Mouse (Mus musculus) embryonic facial prominence, embryonic 11.5 days (tissue): ENCODE results near the gene Hoxc13. TPM values are rescaled to one million over a fixed set of nuclear protein-coding genes. Genes with fewer than 3 reads are reported as not detected.

Experiments
- ATAC-seq: fragments of 200-750 bp; cut with Nextera tagmentation; replicated peaks from 2 replicates; pipeline ENCODE4 v1.8.0; 2017; ENCODE audit warnings: low read depth; ENCODE audit not compliant: insufficient number of reproducible peaks, low FRiP score, low TSS enrichment
- DNase-seq: peaks from one replicate; pipeline ENCODE4 v3.0.0-alpha.2; 2015; ENCODE audit warnings: low spot score
- H3K27ac ChIP-seq: fragments of 300-500 bp; sonication (generic); replicated peaks from 2 replicates; pipeline ENCODE4 v1.5.1; 2014; ENCODE audit warnings: mild to moderate bottlenecking, low read depth, low read length, control low read depth
- H3K27me3 ChIP-seq: fragments of 300-500 bp; sonication (generic); 2 replicates; pipeline ENCODE4 v1.6.1; 2014; ENCODE audit warnings: mild to moderate bottlenecking, low read length, moderate library complexity, mixed read lengths; ENCODE audit not compliant: control insufficient read depth, insufficient read depth
- H3K36me3 ChIP-seq: fragments of 300-500 bp; sonication (generic); replicated peaks from 2 replicates; pipeline ENCODE4 v1.6.1; 2014; ENCODE audit warnings: low read depth, mild to moderate bottlenecking, low read length, moderate library complexity, mixed read lengths; ENCODE audit not compliant: control insufficient read depth, insufficient read depth
- H3K4me1 ChIP-seq: fragments of 300-500 bp; sonication (generic); 2 replicates; pipeline ENCODE4 v1.6.1; 2014; ENCODE audit warnings: low read length, mixed read lengths; ENCODE audit not compliant: control insufficient read depth, insufficient read depth
- H3K4me2 ChIP-seq: fragments of 300-500 bp; sonication (generic); 2 replicates; pipeline ENCODE4 v1.6.1; 2014; ENCODE audit warnings: low read depth, mild to moderate bottlenecking, control low read depth, low read length, moderate library complexity
- H3K4me3 ChIP-seq: fragments of 300-500 bp; sonication (generic); 2 replicates; pipeline ENCODE4 v1.5.1; 2014; ENCODE audit warnings: low read depth, low read length, control low read depth
- H3K9ac ChIP-seq: fragments of 300-500 bp; sonication (generic); replicated peaks from 2 replicates; pipeline ENCODE4 v1.6.1; 2014; ENCODE audit warnings: mild to moderate bottlenecking, control low read depth, low read length
- H3K9me3 ChIP-seq: fragments of 300-500 bp; sonication (generic); replicated peaks from 2 replicates; pipeline ENCODE4 v1.6.1; 2016; ENCODE audit warnings: mild to moderate bottlenecking, low read length, inconsistent platforms, mixed read lengths; ENCODE audit not compliant: control insufficient read depth
- WGBS: fragments of 180-500 bp; shearing (Covaris S2); extraction: QIAGEN DNeasy Blood & Tissue Kit; methylation state at CpG from one replicate; pipeline ENCODE4 v1.1.7; 2014; 5-methylcytosine and 5-hydroxymethylcytosine counted together
- polyA plus RNA-seq: library from polyadenylated mRNA; unstranded; fragments of >200 nt; fragmentation: Nextera tagmentation; extraction: Ambion mirVana; gene quantifications from 2 replicates; pipeline ENCODE4 v1.2.1, GENCODE M21; 2014

Gene Hoxc13
- polyA plus RNA-seq, 1 experiment from 2014 or later = 0.17 TPM

GRCm38 (mm10) chr15:102955007-102955382, 34.1 kb downstream of the Hoxc13 start:
- Histone ChIP-seq H3K36me3 (no peaks in the 10 kb centered on the region), H3K9me3 (no peaks in the 10 kb centered on the region), H3K27ac (no peak overlapping the region), H3K4me3 (no peak overlapping the region), H3K4me1 (no peaks in the 10 kb centered on the region), H3K9ac (no peak overlapping the region), H3K27me3 (peaks cover 92% of the 10 kb centered on the region), H3K4me2 (no peak overlapping the region)
- no peak for ATAC-seq
- under 1% methylated on average over 28 of the region's 28 CpGs for WGBS
- DNase-seq = no peak

GRCm38 (mm10) chr15:102955833-102956640, 35.1 kb downstream of the Hoxc13 start:
- under 1% methylated on average over 40 of the region's 40 CpGs for WGBS
- Histone ChIP-seq H3K27me3 (peaks cover 92% of the 10 kb centered on the region), H3K9ac (no peak overlapping the region), H3K36me3 (no peaks in the 10 kb centered on the region), H3K4me3 (no peak overlapping the region), H3K4me1 (no peaks in the 10 kb centered on the region), H3K27ac (no peak overlapping the region), H3K4me2 (no peak overlapping the region), H3K9me3 (no peaks in the 10 kb centered on the region)
- DNase-seq (no peak), ATAC-seq (no peak)

GRCm38 (mm10) chr15:102956906-102957305, 36.0 kb downstream of the Hoxc13 start:
- H3K9ac ChIP-seq = no peak overlapping the region
- H3K4me1 ChIP-seq = no peaks in the 10 kb centered on the region
- peaks cover 90% of the 10 kb centered on the region for H3K27me3 ChIP-seq
- no peak for ATAC-seq
- 1% methylated on average over 12 of the region's 12 CpGs for WGBS
- no peak overlapping the region for H3K4me3 ChIP-seq
- no peaks in the 10 kb centered on the region for H3K36me3 ChIP-seq
- no peak for DNase-seq
- H3K4me2 ChIP-seq = no peak overlapping the region
- no peak overlapping the region for H3K27ac ChIP-seq
- no peaks in the 10 kb centered on the region for H3K9me3 ChIP-seq

- no peak overlapping the region for H3K9ac ChIP-seq
- DNase-seq (no peak), ATAC-seq (no peak)
- no peaks in the 10 kb centered on the region for H3K4me1 ChIP-seq
- H3K4me3 ChIP-seq = no peak overlapping the region
- WGBS = under 1% methylated on average over 13 of the region's 13 CpGs
- H3K27me3 ChIP-seq = peaks cover 86% of the 10 kb centered on the region
- H3K36me3 ChIP-seq = no peaks in the 10 kb centered on the region
- H3K4me2 ChIP-seq = no peak overlapping the region
- no peak overlapping the region for H3K27ac ChIP-seq
- H3K9me3 ChIP-seq = no peaks in the 10 kb centered on the region
Measured at GRCm38 (mm10) chr15:102959663-102960191, 38.8 kb downstream of the Hoxc13 start.

GRCm38 (mm10) chr15:102961728-102962127, 40.8 kb downstream of the Hoxc13 start:
- H3K4me1 ChIP-seq = no peaks in the 10 kb centered on the region
- H3K27ac ChIP-seq = no peak overlapping the region
- no peaks in the 10 kb centered on the region for H3K36me3 ChIP-seq
- ATAC-seq (no peak), DNase-seq (no peak)
- 1% methylated on average over 6 of the region's 6 CpGs for WGBS
- no peak overlapping the region for H3K9ac ChIP-seq
- H3K9me3 ChIP-seq = no peaks in the 10 kb centered on the region
- H3K4me2 ChIP-seq = no peak overlapping the region
- H3K27me3 ChIP-seq = peaks cover 87% of the 10 kb centered on the region
- no peak overlapping the region for H3K4me3 ChIP-seq

GRCm38 (mm10) chr15:102962492-102962891, 41.6 kb downstream of the Hoxc13 start:
- H3K4me2 ChIP-seq = no peak overlapping the region
- H3K4me3 ChIP-seq = no peak overlapping the region
- H3K9me3 ChIP-seq = no peaks in the 10 kb centered on the region
- DNase-seq = no peak
- H3K36me3 ChIP-seq = no peaks in the 10 kb centered on the region
- H3K9ac ChIP-seq = no peak overlapping the region
- peaks cover 87% of the 10 kb centered on the region for H3K27me3 ChIP-seq
- H3K27ac ChIP-seq = no peak overlapping the region
- 1% methylated on average over 13 of the region's 13 CpGs for WGBS
- no peaks in the 10 kb centered on the region for H3K4me1 ChIP-seq
- ATAC-seq = no peak

GRCm38 (mm10) chr15:102963259-102963658, 42.4 kb downstream of the Hoxc13 start:
- H3K9ac ChIP-seq = no peak overlapping the region
- H3K4me1 ChIP-seq = no peaks in the 10 kb centered on the region
- peaks cover 85% of the 10 kb centered on the region for H3K27me3 ChIP-seq
- 3% methylated on average over 8 of the region's 8 CpGs for WGBS
- no peak for ATAC-seq
- no peak for DNase-seq
- no peaks in the 10 kb centered on the region for H3K9me3 ChIP-seq
- H3K4me2 ChIP-seq = no peak overlapping the region
- H3K4me3 ChIP-seq = no peak overlapping the region
- H3K27ac ChIP-seq = no peak overlapping the region
- H3K36me3 ChIP-seq = no peaks in the 10 kb centered on the region
